Mouse (Mus musculus) bone marrow macrophage, adult 2 months (primary cell): ENCODE data around the gene Otub1.

ENCODE experiments used
- CTCF ChIP-seq: IDR thresholded peaks from 2 replicates; pipeline ENCODE4 v1.5.1; 2012; ENCODE audit warnings: low read depth, mild to moderate bottlenecking, low read length, moderate library complexity
- POLR2A ChIP-seq: IDR thresholded peaks from 2 replicates; pipeline ENCODE4 v1.6.1; 2012; ENCODE audit warnings: mild to moderate bottlenecking, low read depth, low read length, borderline replicate concordance

DNA sequence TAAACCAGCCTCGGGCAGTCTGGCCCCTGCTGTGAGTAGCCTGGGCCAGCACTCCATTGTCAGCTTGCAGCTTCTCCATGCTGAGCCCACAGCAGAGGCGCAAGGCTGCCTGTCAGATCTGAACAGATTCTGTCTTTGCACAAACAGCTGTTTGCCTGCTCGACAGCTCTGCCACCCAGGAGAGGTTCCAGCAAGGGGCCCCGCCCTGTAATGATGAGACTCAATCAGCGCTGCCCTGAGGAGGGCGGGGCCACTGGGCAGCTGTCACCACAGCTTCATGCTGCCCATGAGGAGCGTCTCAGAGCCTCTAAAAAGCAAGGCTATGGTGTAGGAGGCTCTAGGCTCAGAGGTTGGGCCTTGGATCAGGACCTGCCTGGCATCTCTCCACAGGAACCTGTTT lies 52.9 kb downstream of the Otub1 start:
- no peak for TF ChIP-seq CTCF
- TF ChIP-seq POLR2A = no peak
